Mouse (Mus musculus) bone marrow, adult 2 months (tissue): ENCODE measurements around the gene Gm10715. TPM values are rescaled to one million over a fixed set of nuclear protein-coding genes. Genes with fewer than 3 reads are reported as not detected.
"Not testable (repeated sequence)": the region's sequence is repeated elsewhere in the genome, so short reads cannot be mapped to it uniquely, and the experiment has no call there.

ENCODE experiments used
- H3K27ac ChIP-seq: fragments of 200-500 bp; 2 replicates; pipeline ENCODE4 v1.5.1; 2012; ENCODE audit warnings: low read depth, mild to moderate bottlenecking, control low read depth, inconsistent platforms, low read length; ENCODE audit not compliant: control insufficient read depth, poor library complexity, insufficient read depth
- H3K4me1 ChIP-seq: fragments of 200-500 bp; 2 replicates; pipeline ENCODE4 v1.6.1; 2011; ENCODE audit warnings: low read length; ENCODE audit not compliant: control insufficient read depth, insufficient read depth
- H3K4me3 ChIP-seq: fragments of 200-500 bp; replicated peaks from 2 replicates; pipeline ENCODE3; 2011; ENCODE audit warnings: mild to moderate bottlenecking, low read depth, low read length, control low read depth; ENCODE audit not compliant: control insufficient read depth
- WGBS: fragments of 180-500 bp; shearing (Covaris S2); methylation state at CpG from one replicate; pipeline ENCODE4 v1.1.7; 2018; 5-methylcytosine and 5-hydroxymethylcytosine counted together
- polyA plus RNA-seq: library from polyadenylated mRNA; stranded (reverse); fragments of >200 nt; gene quantifications from 2 replicates; pipeline ENCODE4 v1.2.4, GENCODE M21; 2011; ENCODE audit warnings: low replicate concordance; ENCODE audit not compliant: missing spikeins, insufficient read depth, insufficient read length

Gene Gm10715
- polyA plus RNA-seq, 1 experiment: 33.9 TPM

DNA sequence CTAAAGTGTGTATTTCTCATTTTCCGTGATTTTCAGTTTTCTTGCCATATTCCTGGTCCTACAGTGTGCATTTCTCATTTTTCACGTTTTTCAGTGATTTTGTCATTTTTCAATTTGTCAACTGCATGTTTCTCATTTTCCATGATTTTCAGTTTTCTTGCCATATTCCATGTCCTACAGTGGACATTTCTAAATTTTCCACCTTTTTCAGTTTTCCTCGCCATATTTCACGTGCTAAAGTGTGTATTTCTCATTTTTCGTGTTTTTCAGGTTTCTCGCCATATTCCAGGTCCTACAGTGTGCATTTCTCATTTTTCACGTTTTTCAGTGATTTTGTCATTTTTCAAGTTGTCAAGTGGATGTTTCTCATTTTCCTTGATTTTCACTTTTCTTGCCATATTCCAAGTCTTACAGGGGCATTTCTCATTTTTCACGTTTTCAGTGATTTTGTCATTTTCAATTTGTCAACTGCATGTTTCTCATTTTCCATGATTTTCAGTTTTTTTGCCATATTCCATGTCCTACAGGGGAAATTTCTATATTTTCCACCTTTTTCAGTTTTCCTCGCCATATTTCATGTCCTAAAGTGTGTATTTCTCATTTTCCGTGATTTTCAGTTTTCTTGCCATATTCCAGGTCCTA is 5.9 kb upstream of the Gm10715 start:
- H3K4me1 ChIP-seq, H3K4me3 ChIP-seq: not testable (repeated sequence)
- WGBS: 59% methylated on average over 2 of the region's 10 CpGs

GRCm38 (mm10) chr9:3034299-3034698 is 2.4 kb upstream of the Gm10715 start, which contains the start of gene Gm17535:
TSS of gene Gm17535 (plus strand) at chr9:3034599.
- not testable (repeated sequence) for H3K27ac ChIP-seq, H3K4me1 ChIP-seq, H3K4me3 ChIP-seq
- WGBS: 80% methylated on average over 1 of the region's 8 CpGs

More for the DNA sequence above, 5.9 kb upstream of the Gm10715 start:
- not testable (repeated sequence) for H3K27ac ChIP-seq

- WGBS: 61% methylated on average over 4 of the region's 4 CpGs
- H3K4me1 ChIP-seq, H3K4me3 ChIP-seq, H3K27ac ChIP-seq: not testable (repeated sequence)
These were observed 1.5 kb downstream of the Gm10715 start for GRCm38 (mm10) chr9:3038161-3038560.

Other genes with a start within 250 kb of the Gm10715 start
- 8.7 and 13.6 TPM in 2 replicates for gene Gm10722, start 36.0 kb upstream of the Gm10715 start, polyA plus RNA-seq
- 143 and 256 TPM in 2 replicates for gene Gm11168, start 33.5 kb upstream of the Gm10715 start, polyA plus RNA-seq
- not detected in 2 replicates for gene Gm10721, start 23.7 kb upstream of the Gm10715 start, polyA plus RNA-seq
- not detected in 2 replicates for gene Gm10720, start 21.2 kb upstream of the Gm10715 start, polyA plus RNA-seq
- 56.3 and 148 TPM in 2 replicates for gene Gm10719, start 19.5 kb upstream of the Gm10715 start, polyA plus RNA-seq
- 3.9 and 14.1 TPM in 2 replicates for gene Gm10718, start 13.3 kb upstream of the Gm10715 start, polyA plus RNA-seq
- 69.8 and 213 TPM in 2 replicates for gene Gm10717, start 11.5 kb upstream of the Gm10715 start, polyA plus RNA-seq
- gene Gm17535, start 2.3 kb upstream of the Gm10715 start, polyA plus RNA-seq: 2.3 TPM in 1 of 2 replicates, not detected in the other